Mouse (Mus musculus) adrenal gland, postnatal 36 days (tissue): ENCODE results near the gene Ptcd1. TPM values are rescaled to one million over a fixed set of nuclear protein-coding genes. Genes with fewer than 3 reads are reported as not detected.
"Not testable (repeated sequence)": the region's sequence is repeated elsewhere in the genome, so short reads cannot be mapped to it uniquely, and the experiment has no call there.

ENCODE experiments used
- DNase-seq, 2 experiments: peaks; one replicate each; pipeline ENCODE4 v3.0.0; 2021; ENCODE audit warnings: mixed read lengths in 1 of 2
- total RNA-seq, 2 experiments: library from RNA; stranded (reverse); gene quantifications; 2 replicates each; pipeline ENCODE4 v1.2.3; 2021

Ptcd1 gene
- total RNA-seq, 2 experiments from 2014 or later = 22.4 to 31.3 TPM

GRCm38 (mm10) chr5:145164710-145165109 lies 2.2 kb downstream of the Ptcd1 start:
- DNase-seq = peak; percentile 40 to 62

DNA sequence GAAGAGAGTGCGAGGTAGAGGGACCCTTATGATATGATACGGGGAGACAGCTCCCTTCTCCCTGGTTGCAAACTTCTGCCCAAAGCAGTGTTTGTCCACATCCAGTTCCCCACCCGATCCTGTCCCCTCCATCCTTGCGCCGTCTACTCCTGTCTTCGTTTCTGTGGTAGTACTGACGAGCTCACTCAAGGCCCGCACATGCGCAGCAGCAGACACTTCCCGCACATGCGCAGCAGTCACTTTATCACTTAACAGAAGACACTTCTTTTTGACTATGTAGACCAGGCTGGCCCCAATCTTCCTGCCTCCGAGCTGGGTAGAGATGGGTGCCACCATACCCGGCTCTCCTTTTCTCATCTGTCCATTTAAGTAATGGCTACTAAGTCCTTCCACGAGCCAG lies 5.5 kb downstream of the Ptcd1 start:
- no peak for DNase-seq

DNA sequence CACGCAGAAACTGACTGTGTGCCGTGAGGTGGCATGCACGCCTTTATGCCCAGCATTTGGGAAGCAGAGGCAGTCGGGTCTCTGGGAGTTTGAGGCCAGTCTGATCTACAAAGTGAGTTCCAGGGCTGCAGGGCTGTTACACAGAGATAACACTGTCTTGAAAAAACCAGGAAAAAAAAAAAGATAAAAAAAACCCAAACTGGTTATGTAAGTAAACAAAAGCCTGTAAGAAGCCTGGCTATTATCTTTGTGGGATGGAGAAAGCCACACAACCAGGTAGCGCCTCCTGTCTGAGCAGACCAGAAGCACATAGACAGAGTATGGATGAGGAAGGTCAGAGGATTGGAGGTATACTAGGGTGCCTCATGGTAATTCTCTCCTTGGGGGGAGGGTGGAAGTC lies 14.2 kb downstream of the Ptcd1 start:
- no peak for DNase-seq

DNA sequence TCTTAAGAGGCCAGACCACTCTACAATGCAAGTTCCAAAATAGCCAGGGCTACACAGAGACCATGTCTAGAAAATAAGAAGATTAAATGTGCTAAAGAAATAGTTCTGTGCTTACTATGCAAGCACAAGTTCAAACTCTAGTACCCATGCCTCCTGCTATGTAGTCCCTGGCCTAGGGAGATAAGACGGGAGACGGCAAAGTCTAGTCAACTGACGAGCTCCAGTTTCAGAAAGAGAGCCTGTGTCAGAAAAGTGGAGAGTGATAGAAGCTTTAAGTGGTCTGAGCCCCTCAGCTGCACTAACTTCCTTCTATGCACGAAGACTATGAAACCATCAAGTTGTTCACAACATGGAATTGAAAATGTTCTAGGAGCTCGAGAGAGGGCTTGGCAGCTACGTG lies 17.6 kb downstream of the Ptcd1 start:
- DNase-seq = no peak

DNA sequence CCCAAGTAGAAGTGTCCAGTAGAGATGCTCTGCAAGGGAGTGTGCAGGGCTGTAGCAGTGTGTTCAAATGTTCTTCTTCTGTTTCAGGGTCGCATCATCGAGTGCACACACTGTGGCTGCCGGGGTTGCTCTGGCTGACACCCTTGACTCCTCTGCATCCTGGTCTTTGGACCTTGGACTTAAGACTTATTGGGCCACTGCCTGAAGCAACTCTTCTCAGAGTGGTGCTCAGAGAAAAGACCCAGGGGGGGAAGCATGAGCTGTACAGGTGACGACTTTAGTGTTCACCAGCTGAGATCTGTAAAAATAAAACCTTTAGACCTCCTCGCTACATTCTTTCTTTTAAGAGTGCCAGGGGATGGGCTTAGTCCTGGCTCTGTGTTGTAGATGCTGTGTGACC lies 19.2 kb downstream of the Ptcd1 start:
- DNase-seq = no peak

- DNase-seq = no peak
Observed at GRCm38 (mm10) chr5:145140611-145141010, 26.3 kb downstream of the Ptcd1 start.

- peak; percentile 96 for DNase-seq
Observed at GRCm38 (mm10) chr5:145139571-145140519, 27.1 kb downstream of the Ptcd1 start, which contains the start of the genes Pdap1 and Bud31. TSS of gene Pdap1 (minus strand) at chr5:145140238. TSS of gene Bud31 (plus strand) at chr5:145140362.

GRCm38 (mm10) chr5:145138836-145139235 lies 28.1 kb downstream of the Ptcd1 start:
- DNase-seq = no peak

DNA sequence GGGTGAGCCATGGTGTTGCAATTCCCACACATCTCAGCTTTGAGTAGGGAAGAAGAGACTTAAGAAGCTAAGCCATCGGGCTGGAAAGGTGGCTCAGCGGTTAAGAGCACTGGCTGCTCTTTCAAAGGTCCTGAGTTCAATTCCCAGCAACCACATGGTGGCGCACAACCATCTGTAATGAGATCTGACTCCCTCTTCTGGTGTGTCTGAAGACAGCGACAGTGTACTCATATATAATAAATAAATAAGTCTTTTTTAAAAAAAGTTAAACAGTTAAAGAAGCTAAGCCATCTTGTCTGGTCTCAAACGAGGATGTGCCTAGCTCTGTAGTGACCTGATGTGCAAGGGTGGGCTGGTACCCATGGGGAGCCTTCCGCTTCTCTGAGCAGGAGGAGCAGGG lies 33.6 kb downstream of the Ptcd1 start:
- DNase-seq = not testable (repeated sequence)

DNA sequence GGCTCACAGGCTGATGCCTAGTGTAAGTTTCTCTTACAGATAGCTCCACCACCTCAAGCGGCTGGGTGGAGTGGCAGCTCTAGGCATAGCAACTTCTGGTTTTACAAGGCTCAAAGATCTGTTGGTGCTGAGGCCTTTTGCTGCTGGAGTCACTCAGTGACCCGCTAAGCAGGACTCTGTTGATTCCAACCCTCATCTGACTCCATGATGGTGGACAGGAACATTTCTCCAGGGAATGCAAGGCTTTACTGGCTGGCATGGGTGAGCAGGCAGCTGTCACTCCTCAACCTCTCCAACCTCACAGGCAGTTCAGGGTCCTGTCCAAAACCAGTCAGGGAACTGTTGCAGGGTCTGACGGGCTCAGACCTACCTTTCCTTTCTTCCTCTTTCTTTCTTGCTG lies 35.9 kb downstream of the Ptcd1 start:
- DNase-seq = no peak

- peak; percentile 45 to 51 for DNase-seq
Observed at GRCm38 (mm10) chr5:145130191-145130590, 36.7 kb downstream of the Ptcd1 start.

- DNase-seq = not testable (repeated sequence)
Observed at GRCm38 (mm10) chr5:145129773-145130172, 37.1 kb downstream of the Ptcd1 start.

- peak; percentile 72 to 73 for DNase-seq
Observed at GRCm38 (mm10) chr5:145129124-145129523, 37.8 kb downstream of the Ptcd1 start.

GRCm38 (mm10) chr5:145126580-145126979 lies 40.3 kb downstream of the Ptcd1 start:
- DNase-seq = no peak

DNA sequence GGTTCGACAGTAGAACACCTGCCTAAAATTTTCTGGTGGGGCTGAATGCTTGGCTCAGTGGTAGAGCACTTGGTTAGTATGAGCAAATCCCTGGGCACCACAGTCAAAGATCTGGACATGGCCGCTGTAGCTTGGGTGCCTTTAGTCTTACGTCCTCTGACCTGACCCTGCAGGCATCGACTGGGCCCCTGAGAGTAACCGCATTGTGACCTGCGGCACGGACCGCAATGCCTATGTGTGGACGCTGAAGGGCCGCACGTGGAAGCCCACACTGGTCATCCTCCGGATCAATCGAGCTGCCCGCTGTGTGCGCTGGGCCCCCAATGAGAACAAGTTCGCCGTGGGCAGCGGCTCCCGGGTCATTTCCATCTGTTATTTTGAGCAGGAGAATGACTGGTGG lies 43.5 kb downstream of the Ptcd1 start:
- DNase-seq = no peak

GRCm38 (mm10) chr5:145120921-145121320 lies 46.0 kb downstream of the Ptcd1 start:
- DNase-seq = no peak

GRCm38 (mm10) chr5:145119385-145119784 lies 47.5 kb downstream of the Ptcd1 start:
- no peak for DNase-seq

GRCm38 (mm10) chr5:145118461-145118860 lies 48.4 kb downstream of the Ptcd1 start:
- DNase-seq = no peak

- peak in 1 of 2 experiments; percentile 40 for DNase-seq
Observed at GRCm38 (mm10) chr5:145118005-145118404, 48.9 kb downstream of the Ptcd1 start.

GRCm38 (mm10) chr5:145116916-145117315 lies 50.0 kb downstream of the Ptcd1 start:
- DNase-seq = peak; percentile 80 to 87

- DNase-seq = peak; percentile 78 to 80
Observed at GRCm38 (mm10) chr5:145116316-145116715, 50.6 kb downstream of the Ptcd1 start.

DNA sequence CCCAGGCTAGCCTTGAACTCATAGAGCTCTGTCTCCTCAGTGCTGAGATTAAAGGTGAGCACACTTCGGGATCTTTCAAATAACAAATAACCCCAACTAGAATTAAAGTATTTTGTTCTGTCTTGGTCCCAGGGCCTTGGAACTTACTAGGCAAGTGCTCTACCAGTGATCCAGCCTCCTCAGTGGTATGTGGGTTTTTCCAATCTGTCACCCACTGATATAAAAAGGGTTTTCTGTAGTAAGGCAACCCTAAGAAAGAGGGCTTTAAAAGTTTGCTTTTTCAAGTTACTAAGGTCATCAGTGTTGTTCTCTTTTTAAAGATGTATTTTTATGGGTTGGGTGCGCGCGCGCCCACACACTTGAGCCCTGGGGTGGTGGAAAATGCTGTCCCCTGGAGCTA lies 51.2 kb downstream of the Ptcd1 start:
- no peak for DNase-seq

GRCm38 (mm10) chr5:145114606-145115473 lies 52.1 kb downstream of the Ptcd1 start:
- peak; percentile 69 to 81 for DNase-seq
